ENCODE assay signal across 8 mouse cellular contexts in genomic region chr1:182409401-182410173, GRCm38 (mm10). TPM values are rescaled to one million over a fixed set of nuclear protein-coding genes. Genes with fewer than 3 reads are reported as not detected.
A peak's percentile ranks its signal among the peaks of the same experiment; 100 is the strongest.
DNase-seq lines count a peak whose midpoint lies in the region; ATAC-seq lines count a peak whose summit lies in the region.

No protein-coding gene starts in this region.

- H3K27ac ChIP-seq in heart, embryonic 14.5 days (replicated peaks in 1 of 2; ENCODE audit: control insufficient read depth in 1 of 2, insufficient read depth in 1 of 2, low read depth in 2 of 2, low read length in 2 of 2), result peak overlapping the region; percentile 88 to 91
- peak overlapping the region; percentile 93 for H3K27ac ChIP-seq in limb, embryonic 15.5 days

- H3K4me1 ChIP-seq in heart, embryonic 14.5 days (ENCODE audit: control insufficient read depth in 2 of 2, insufficient read depth in 2 of 2, low read length in 2 of 2), result peaks cover 5 to 46% of the 10 kb centered on the region in 2 experiments; a peak in 3 of 4 replicates
- peaks cover 32% of the 10 kb centered on the region for H3K4me1 ChIP-seq in limb, embryonic 15.5 days

- ATAC-seq in CD4-positive, CD25-positive, alpha-beta regulatory T cell, adult 4 months, result peak; percentile 6
- ATAC-seq in heart, embryonic 14.5 days (ENCODE audit: insufficient number of reproducible peaks, insufficient read depth, low FRiP score, low read depth), result peak; percentile 49
- 0 out of 2 replicates have a peak, but pooled peaks have one; percentile 17 for ATAC-seq in limb, embryonic 15.5 days (ENCODE audit: insufficient number of reproducible peaks, low FRiP score, low TSS enrichment, low read depth)
- peak; percentile 6; the same call in 1 of the 2 replicates for ATAC-seq in monocyte, adult 5-6 weeks (replicated peaks; ENCODE audit: insufficient number of reproducible peaks, low FRiP score, low TSS enrichment, poor library complexity, severe bottlenecking)

- DNase-seq in 416B (ENCODE audit: low read depth), result peak; percentile 58
- DNase-seq in cerebellum, adult 9-10 months, result peak; percentile 56
- no peak for DNase-seq in frontal cortex, adult 2 months (ENCODE audit: extremely low spot score in 1 of 2, low spot score in 1 of 2)
- DNase-seq in gastrocnemius, postnatal 4 days (ENCODE audit: low spot score in 2 of 2), result no peak

- H3K4me3 ChIP-seq in heart, embryonic 14.5 days (ENCODE audit: control insufficient read depth in 1 of 2, insufficient read depth in 1 of 2, low read depth in 1 of 2, low read length in 2 of 2), result peak overlapping the region; percentile 82 to 89
- peak overlapping the region; percentile 73 for H3K4me3 ChIP-seq in limb, embryonic 15.5 days

- peak overlapping the region; percentile 88 for H3K4me2 ChIP-seq in heart, embryonic 14.5 days (ENCODE audit: low read length)
- peak overlapping the region; percentile 54 for H3K4me2 ChIP-seq in limb, embryonic 15.5 days

- H3K9ac ChIP-seq in heart, embryonic 14.5 days (ENCODE audit: low read length), result peak overlapping the region; percentile 95
- peak overlapping the region; percentile 96 for H3K9ac ChIP-seq in limb, embryonic 15.5 days

- no peaks in the 10 kb centered on the region for H3K36me3 ChIP-seq in heart, embryonic 14.5 days (ENCODE audit: control insufficient read depth, insufficient read depth, low read length)
- no peaks in the 10 kb centered on the region for H3K36me3 ChIP-seq in limb, embryonic 15.5 days

- WGBS in heart, embryonic 14.5 days, result 2% methylated on average over 33 of the region's 34 CpGs
- WGBS in limb, embryonic 15.5 days, result 3% methylated on average over 33 of the region's 34 CpGs

- no peaks in the 10 kb centered on the region for H3K9me3 ChIP-seq in heart, embryonic 14.5 days (ENCODE audit: control insufficient read depth, low read length)
- H3K9me3 ChIP-seq in limb, embryonic 15.5 days, result no peaks in the 10 kb centered on the region

- no peaks in the 10 kb centered on the region for H3K27me3 ChIP-seq in heart, embryonic 14.5 days (ENCODE audit: control insufficient read depth, insufficient read depth, low read length)
- H3K27me3 ChIP-seq in limb, embryonic 15.5 days, result no peaks in the 10 kb centered on the region

RNA-seq across cellular contexts. Expression of gene Trp53bp2, which starts 0.6 kb away (rescaled TPM):
- polyA plus RNA-seq in CD4-positive, CD25-positive, alpha-beta regulatory T cell, adult 4 months (2017; shearing (Covaris generic)), result 1 to 10 TPM; 8.5 to 8.9 TPM
- 14.4 and 16.9 TPM in 2 replicates for polyA plus RNA-seq in heart, embryonic 14.5 days (2014; fragmentation: Nextera tagmentation; extraction: Ambion mirVana)
- 20.1 and 20.6 TPM in 2 replicates for polyA plus RNA-seq in limb, embryonic 15.5 days (2015; fragmentation: Nextera tagmentation; extraction: Ambion mirVana)
- 14.7 to 27.1 TPM (median 23.8 TPM) in 3 replicates for total RNA-seq in monocyte, adult 5-6 weeks (2017)
- 21.1 and 22.2 TPM in 2 replicates for polyA plus RNA-seq in frontal cortex, adult 2 months (2012; rRNA removed)
- total RNA-seq in gastrocnemius, postnatal 4 days (2021), result 10 to 100 TPM; 19.6 to 21.6 TPM

Comparison
In these comparisons a context has a peak if more than half of its experiments do, and no peak if none do; other contexts are left out.
1. DNase-seq: peak in 416B (single experiment) and cerebellum, adult 9-10 months (single experiment); none in frontal cortex, adult 2 months (0 of 2) and gastrocnemius, postnatal 4 days (0 of 2).
2. Peak in every context shown above with its lines, with median percentiles within 50 percentile points of each other: ATAC-seq.